Mouse (Mus musculus) olfactory bulb, adult 2 months (tissue): ENCODE measurements around the gene Fst.

Source experiments
- CTCF ChIP-seq: fragments of 200-500 bp; IDR thresholded peaks from 2 replicates; pipeline ENCODE4 v1.5.1; 2012; ENCODE audit warnings: low read depth, mild to moderate bottlenecking, low read length, moderate library complexity; ENCODE audit not compliant: insufficient read depth
- POLR2A ChIP-seq: fragments of 200-500 bp; IDR thresholded peaks from 2 replicates; pipeline ENCODE4 v1.6.1; 2012; ENCODE audit warnings: mild to moderate bottlenecking, low read depth, low read length, moderate library complexity; ENCODE audit not compliant: insufficient read depth

DNA sequence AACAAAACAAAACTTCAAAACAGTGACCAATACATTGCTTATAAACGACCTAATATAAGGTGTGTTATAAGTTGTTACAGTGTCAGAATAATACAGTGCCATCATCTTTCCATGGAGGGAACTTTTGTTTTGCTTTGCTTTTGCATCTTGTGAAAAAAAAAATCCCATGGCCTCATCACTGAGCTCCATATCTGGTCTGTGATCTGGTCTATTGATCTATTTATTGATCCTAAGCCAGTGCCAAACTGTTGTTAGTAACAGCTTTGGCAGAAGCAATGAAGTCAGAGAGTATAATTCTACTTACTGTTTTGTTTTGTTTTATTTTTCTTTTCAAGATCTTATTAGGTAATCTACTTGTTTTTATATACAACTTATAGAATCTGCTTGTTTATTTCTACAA, 6.6 kb upstream of the Fst start:
- TF ChIP-seq CTCF, result no peak
- TF ChIP-seq POLR2A, result no peak
